Mouse (Mus musculus) CH12.LX (cell line): ENCODE results near the gene Chst11.

Experiments
- CTCF ChIP-seq, 2 experiments: IDR thresholded peaks in 1 of 2; conservative IDR thresholded peaks in 1 of 2; 2 replicates each; pipeline ENCODE4 v1.5.1; 2011 to 2012; ENCODE audit warnings: low read depth in 2 of 2, low read length in 2 of 2, improper control_type of control experiment in 1 of 2, inconsistent platforms in 1 of 2, mild to moderate bottlenecking in 1 of 2, moderate library complexity in 1 of 2
- EP300 ChIP-seq: IDR thresholded peaks from 2 replicates; pipeline ENCODE4 v1.6.1; 2011; ENCODE audit warnings: low read length, improper control_type of control experiment
- MAX ChIP-seq: IDR thresholded peaks from 2 replicates; pipeline ENCODE4 v1.6.1; 2011; ENCODE audit warnings: low read length, improper control_type of control experiment
- USF1 ChIP-seq: IDR thresholded peaks from 2 replicates; pipeline ENCODE4 v1.6.1; 2014; ENCODE audit warnings: low read depth, mild to moderate bottlenecking, inconsistent platforms, low read length, improper control_type of control experiment
- USF2 ChIP-seq: conservative IDR thresholded peaks from 2 replicates; pipeline ENCODE4 v1.6.1; 2011; ENCODE audit warnings: low read depth, low read length, improper control_type of control experiment

DNA sequence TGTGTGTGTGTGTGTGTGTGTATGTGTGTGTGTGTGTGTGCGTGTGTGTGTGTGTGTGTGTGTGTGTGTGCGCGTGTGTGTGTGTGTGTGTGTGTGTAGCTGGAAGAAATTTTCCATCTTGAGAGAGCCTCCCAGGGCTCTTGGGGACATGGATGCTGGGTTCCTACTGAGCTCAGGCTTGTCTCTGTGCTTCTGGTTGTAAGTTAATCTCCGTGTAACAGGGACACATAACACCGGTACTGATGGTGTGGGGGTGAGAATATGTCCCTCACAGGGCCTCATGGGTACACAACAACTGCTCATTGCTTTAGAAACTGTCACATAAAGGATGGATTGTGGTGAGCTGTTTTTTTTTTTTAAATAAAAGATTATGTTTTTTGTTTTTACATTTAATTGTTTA, 33.2 kb downstream of the Chst11 start:
- TF ChIP-seq USF1 (no peak), CTCF (conservative IDR thresholded peaks at IDR 0.05 in 1 of 2, IDR thresholded peaks at IDR 0.05 in 1 of 2; ENCODE audit: low read depth in 2 of 2, low read length in 2 of 2) (no peak), EP300 (no peak), USF2 (no peak), MAX (no peak)
